Mouse (Mus musculus): ENCODE data around the gene Slc35f4. TPM values are rescaled to one million over a fixed set of nuclear protein-coding genes. Genes with fewer than 3 reads are reported as not detected.
"Not testable (repeated sequence)": the region's sequence is repeated elsewhere in the genome, so short reads cannot be mapped to it uniquely, and the experiment has no call there.

Slc35f4 gene
- polyA plus RNA-seq, 1 experiment: not detected

GRCm38 (mm10) chr14:49293802-49294449 lies 231.9 kb downstream of the Slc35f4 start:
- no peaks in the 10 kb centered on the region for H3K4me1 ChIP-seq (replicated peaks; ENCODE audit: control insufficient read depth, insufficient read depth, low read length)

GRCm38 (mm10) chr14:49290029-49290745 lies 235.7 kb downstream of the Slc35f4 start:
- Histone ChIP-seq H3K36me3 (ENCODE audit: control insufficient read depth, insufficient read depth, low read length) (no peaks in the 10 kb centered on the region), H3K4me3 (ENCODE audit: control insufficient read depth, insufficient read depth, low read length) (no peak overlapping the region), H3K27me3 (ENCODE audit: control insufficient read depth, insufficient read depth, low read length) (no peaks in the 10 kb centered on the region), H3K27ac (ENCODE audit: control insufficient read depth, insufficient read depth, low read length) (no peak overlapping the region), H3K4me1 (replicated peaks; ENCODE audit: control insufficient read depth, insufficient read depth, low read length) (no peaks in the 10 kb centered on the region)
- TF ChIP-seq POLR2A (IDR thresholded peaks at IDR 0.05; ENCODE audit: control insufficient read depth, extremely low read depth, insufficient read depth, low read length, poor library complexity): no peak
- no peak for TF ChIP-seq CTCF (IDR thresholded peaks at IDR 0.05; ENCODE audit: borderline replicate concordance, control insufficient read depth, extremely low read depth, insufficient read depth, low read length, poor library complexity)
- no peak for DNase-seq
- 92% methylated on average over 3 of the region's 3 CpGs for WGBS

More at GRCm38 (mm10) chr14:49293802-49294449, 231.9 kb downstream of the Slc35f4 start:
- no peak overlapping the region for H3K4me3 ChIP-seq (ENCODE audit: control insufficient read depth, insufficient read depth, low read length)
- no peak for TF ChIP-seq POLR2A (IDR thresholded peaks at IDR 0.05; ENCODE audit: control insufficient read depth, extremely low read depth, insufficient read depth, low read length, poor library complexity)
- TF ChIP-seq CTCF (IDR thresholded peaks at IDR 0.05; ENCODE audit: borderline replicate concordance, control insufficient read depth, extremely low read depth, insufficient read depth, low read length, poor library complexity): no peak
- no peaks in the 10 kb centered on the region for H3K27me3 ChIP-seq (ENCODE audit: control insufficient read depth, insufficient read depth, low read length)
- H3K27ac ChIP-seq (ENCODE audit: control insufficient read depth, insufficient read depth, low read length): no peak overlapping the region
- WGBS: 92% methylated on average over 4 of the region's 4 CpGs
- DNase-seq: no peak
- no peaks in the 10 kb centered on the region for H3K36me3 ChIP-seq (ENCODE audit: control insufficient read depth, insufficient read depth, low read length)

- no peak for TF ChIP-seq POLR2A (IDR thresholded peaks at IDR 0.05; ENCODE audit: control insufficient read depth, extremely low read depth, insufficient read depth, low read length, poor library complexity)
- no peak for TF ChIP-seq CTCF (IDR thresholded peaks at IDR 0.05; ENCODE audit: borderline replicate concordance, control insufficient read depth, extremely low read depth, insufficient read depth, low read length, poor library complexity)
- no peaks in the 10 kb centered on the region for H3K4me1 ChIP-seq (replicated peaks; ENCODE audit: control insufficient read depth, insufficient read depth, low read length)
- no peak for DNase-seq
- 82% methylated on average over 7 of the region's 7 CpGs for WGBS
- no peak overlapping the region for H3K4me3 ChIP-seq (ENCODE audit: control insufficient read depth, insufficient read depth, low read length)
- no peaks in the 10 kb centered on the region for H3K27me3 ChIP-seq (ENCODE audit: control insufficient read depth, insufficient read depth, low read length)
- H3K36me3 ChIP-seq (ENCODE audit: control insufficient read depth, insufficient read depth, low read length): no peaks in the 10 kb centered on the region
- H3K27ac ChIP-seq (ENCODE audit: control insufficient read depth, insufficient read depth, low read length): no peak overlapping the region
Measured at GRCm38 (mm10) chr14:49283784-49284655, 241.8 kb downstream of the Slc35f4 start.

- 78% methylated on average over 6 of the region's 6 CpGs for WGBS
- H3K36me3 ChIP-seq (ENCODE audit: control insufficient read depth, insufficient read depth, low read length): no peaks in the 10 kb centered on the region
- H3K4me3 ChIP-seq (ENCODE audit: control insufficient read depth, insufficient read depth, low read length): no peak overlapping the region
- H3K27ac ChIP-seq (ENCODE audit: control insufficient read depth, insufficient read depth, low read length): no peak overlapping the region
- DNase-seq: no peak
- H3K27me3 ChIP-seq (ENCODE audit: control insufficient read depth, insufficient read depth, low read length): no peaks in the 10 kb centered on the region
- H3K4me1 ChIP-seq (replicated peaks; ENCODE audit: control insufficient read depth, insufficient read depth, low read length): no peaks in the 10 kb centered on the region
- no peak for TF ChIP-seq CTCF (IDR thresholded peaks at IDR 0.05; ENCODE audit: borderline replicate concordance, control insufficient read depth, extremely low read depth, insufficient read depth, low read length, poor library complexity)
- no peak for TF ChIP-seq POLR2A (IDR thresholded peaks at IDR 0.05; ENCODE audit: control insufficient read depth, extremely low read depth, insufficient read depth, low read length, poor library complexity)
Measured at GRCm38 (mm10) chr14:49278880-49279279, 247.0 kb downstream of the Slc35f4 start.

GRCm38 (mm10) chr14:49278479-49278878 lies 247.4 kb downstream of the Slc35f4 start:
- WGBS: 73% methylated on average over 9 of the region's 9 CpGs
- not testable (repeated sequence) for H3K27ac ChIP-seq (ENCODE audit: control insufficient read depth, insufficient read depth, low read length)

GRCm38 (mm10) chr14:49277642-49278041 lies 248.2 kb downstream of the Slc35f4 start:
- no peak overlapping the region for H3K27ac ChIP-seq (ENCODE audit: control insufficient read depth, insufficient read depth, low read length)

More at GRCm38 (mm10) chr14:49278479-49278878, 247.4 kb downstream of the Slc35f4 start:
- not testable (repeated sequence) for H3K36me3 ChIP-seq (ENCODE audit: control insufficient read depth, insufficient read depth, low read length); H3K4me3 ChIP-seq (ENCODE audit: control insufficient read depth, insufficient read depth, low read length); H3K4me1 ChIP-seq (replicated peaks; ENCODE audit: control insufficient read depth, insufficient read depth, low read length); DNase-seq; H3K27me3 ChIP-seq (ENCODE audit: control insufficient read depth, insufficient read depth, low read length)

More at GRCm38 (mm10) chr14:49277642-49278041, 248.2 kb downstream of the Slc35f4 start:
- 85% methylated on average over 3 of the region's 3 CpGs for WGBS
- H3K4me1 ChIP-seq (replicated peaks; ENCODE audit: control insufficient read depth, insufficient read depth, low read length): no peaks in the 10 kb centered on the region
- H3K36me3 ChIP-seq (ENCODE audit: control insufficient read depth, insufficient read depth, low read length): no peaks in the 10 kb centered on the region
- DNase-seq: no peak
- TF ChIP-seq CTCF (IDR thresholded peaks at IDR 0.05; ENCODE audit: borderline replicate concordance, control insufficient read depth, extremely low read depth, insufficient read depth, low read length, poor library complexity): no peak
- TF ChIP-seq POLR2A (IDR thresholded peaks at IDR 0.05; ENCODE audit: control insufficient read depth, extremely low read depth, insufficient read depth, low read length, poor library complexity): no peak
- no peak overlapping the region for H3K4me3 ChIP-seq (ENCODE audit: control insufficient read depth, insufficient read depth, low read length)
- no peaks in the 10 kb centered on the region for H3K27me3 ChIP-seq (ENCODE audit: control insufficient read depth, insufficient read depth, low read length)
